ENCODE assay signal across 8 mouse cellular contexts in genomic region chr8:128686429-128686990, GRCm38 (mm10). TPM values are rescaled to one million over a fixed set of nuclear protein-coding genes. Genes with fewer than 3 reads are reported as not detected.
DNase-seq lines count a peak whose midpoint lies in the region; ATAC-seq and TF ChIP-seq lines count a peak whose summit lies in the region.

No protein-coding gene starts in this region.

- TF ChIP-seq EP300 in stomach, postnatal 0 days (optimal IDR thresholded peaks at IDR 0.05), result no peak

- peak; percentile 57 for DNase-seq in embryo, embryonic 10 days (ENCODE audit: low spot score)
- DNase-seq in embryo, embryonic 9.5 days (ENCODE audit: extremely low spot score), result no peak
- DNase-seq in testis, postnatal 14 days (ENCODE audit: low spot score), result no peak
- no peak for DNase-seq in stomach, postnatal 0 days (ENCODE audit: low spot score)
- no peak for DNase-seq in cerebellum, adult 11-12 months
- no peak for DNase-seq in thymus, postnatal 4 days

- H3K4me1 ChIP-seq in testis, adult 2 months (ENCODE audit: control insufficient read depth, insufficient read depth, low read length), result peaks cover 2% of the 10 kb centered on the region
- H3K4me1 ChIP-seq in liver, embryonic 12.5 days, result peaks cover 58% of the 10 kb centered on the region
- no peaks in the 10 kb centered on the region for H3K4me1 ChIP-seq in stomach, postnatal 0 days (replicated peaks; ENCODE audit: control insufficient read depth, insufficient read depth)

- no peak for ATAC-seq in liver, embryonic 12.5 days
- peak; percentile 4; the same call in 1 of the 2 replicates for ATAC-seq in stomach, postnatal 0 days (ENCODE audit: low FRiP score, low TSS enrichment)

- no peaks in the 10 kb centered on the region for H3K27me3 ChIP-seq in testis, adult 2 months (ENCODE audit: control insufficient read depth, insufficient read depth, low read length)
- H3K27me3 ChIP-seq in liver, embryonic 12.5 days (replicated peaks), result no peaks in the 10 kb centered on the region
- H3K27me3 ChIP-seq in stomach, postnatal 0 days (ENCODE audit: control insufficient read depth, insufficient read depth, low read length), result no peaks in the 10 kb centered on the region

- H3K36me3 ChIP-seq in testis, adult 2 months (ENCODE audit: control insufficient read depth, insufficient read depth, low read length), result no peaks in the 10 kb centered on the region
- H3K36me3 ChIP-seq in liver, embryonic 12.5 days, result no peaks in the 10 kb centered on the region
- no peaks in the 10 kb centered on the region for H3K36me3 ChIP-seq in stomach, postnatal 0 days (ENCODE audit: control insufficient read depth, insufficient read depth, low read length)

- peak overlapping the region; percentile 87 for H3K4me3 ChIP-seq in testis, adult 2 months (ENCODE audit: control insufficient read depth, low read depth, low read length)
- H3K4me3 ChIP-seq in liver, embryonic 12.5 days, result peak overlapping the region; percentile 85
- H3K4me3 ChIP-seq in stomach, postnatal 0 days (ENCODE audit: low read depth, low read length), result peak overlapping the region; percentile 92

- no peaks in the 10 kb centered on the region for H3K9me3 ChIP-seq in liver, embryonic 12.5 days (replicated peaks)
- no peaks in the 10 kb centered on the region for H3K9me3 ChIP-seq in stomach, postnatal 0 days (ENCODE audit: control insufficient read depth, low read length)

- H3K27ac ChIP-seq in testis, adult 2 months (ENCODE audit: control insufficient read depth, insufficient read depth, low read depth, low read length), result peak overlapping the region; percentile 97
- peak overlapping the region; percentile 97 for H3K27ac ChIP-seq in liver, embryonic 12.5 days
- peak overlapping the region; percentile 99 for H3K27ac ChIP-seq in stomach, postnatal 0 days (replicated peaks)

- TF ChIP-seq CTCF in testis, adult 2 months (IDR thresholded peaks at IDR 0.05; ENCODE audit: control insufficient read depth, insufficient read depth, insufficient replicate concordance, low read depth, low read length), result no peak
- no peak for TF ChIP-seq CTCF in stomach, postnatal 0 days (IDR thresholded peaks at IDR 0.05; ENCODE audit: low read depth)

- H3K4me2 ChIP-seq in liver, embryonic 12.5 days, result peak overlapping the region; percentile 86
- peak overlapping the region; percentile 65 for H3K4me2 ChIP-seq in stomach, postnatal 0 days (replicated peaks; ENCODE audit: low read depth)

- no peak for TF ChIP-seq POLR2A in testis, adult 2 months (IDR thresholded peaks at IDR 0.05; ENCODE audit: control insufficient read depth, low read depth, low read length)

- H3K9ac ChIP-seq in liver, embryonic 12.5 days, result peak overlapping the region; percentile 95
- H3K9ac ChIP-seq in stomach, postnatal 0 days (ENCODE audit: low read length), result peak overlapping the region; percentile 100

- 0% methylated on average over 2 of the region's 2 CpGs for WGBS in liver, embryonic 12.5 days (ENCODE audit: insufficient replicate concordance)
- 2% methylated on average over 2 of the region's 2 CpGs for WGBS in stomach, postnatal 0 days

RNA-seq across cellular contexts. Expression of gene Itgb1, which starts 1.1 kb away (rescaled TPM):
- polyA plus RNA-seq in testis, adult 2 months (2012; rRNA removed), result 8.2 and 9.6 TPM in 2 replicates
- polyA plus RNA-seq in liver, embryonic 12.5 days (2016; fragmentation: Nextera tagmentation; extraction: Ambion mirVana), result 129 and 130 TPM in 2 replicates
- polyA plus RNA-seq in stomach, postnatal 0 days (2015; fragmentation: Nextera tagmentation; extraction: Ambion mirVana), result 225 and 246 TPM in 2 replicates

Comparison
In these comparisons a context has a peak if more than half of its experiments do, and no peak if none do; other contexts are left out.
1. RNA of gene Itgb1, which starts 1.1 kb away (polyA plus RNA-seq): 225 to 246 TPM in stomach, postnatal 0 days and 129 to 130 TPM in liver, embryonic 12.5 days; 8.2 to 9.6 TPM in testis, adult 2 months; every median in the first group is over 10 times any median in the second.
2. Peak in every context shown above with its lines, with median percentiles within 50 percentile points of each other: H3K27ac ChIP-seq and H3K4me3 ChIP-seq.